7 mouse cellular contexts compared by ENCODE assay signal in genomic region chr2:167079535-167080257, GRCm38 (mm10). TPM values are rescaled to one million over a fixed set of nuclear protein-coding genes. Genes with fewer than 3 reads are reported as not detected.
DNase-seq lines count a peak whose midpoint lies in the region; ATAC-seq and TF ChIP-seq lines count a peak whose summit lies in the region.

No protein-coding gene starts in this region.

- in situ Hi-C loops in ES-E14 (cut with MboI; ENCODE audit: low sequenced_read_pairs in 2 of 2, unreplicated experiment in 2 of 2): loop anchor here (10.0 kb wide), 2 partner anchors 125 to 135 kb away; no protein-coding TSS in a partner anchor

- H3K9me3 ChIP-seq in ES-E14 (ENCODE audit: control insufficient read depth, insufficient read depth, low read depth, low read length): no peaks in the 10 kb centered on the region
- H3K9me3 ChIP-seq in forebrain, embryonic 16.5 days (ENCODE audit: control insufficient read depth, low read length): no peaks in the 10 kb centered on the region
- H3K9me3 ChIP-seq in hindbrain, embryonic 15.5 days: no peaks in the 10 kb centered on the region
- H3K9me3 ChIP-seq in midbrain, embryonic 13.5 days: no peaks in the 10 kb centered on the region

- H3K27ac ChIP-seq in ES-E14 (ENCODE audit: insufficient read depth, low read depth, low read length, poor library complexity, severe bottlenecking): no peak overlapping the region
- H3K27ac ChIP-seq in forebrain, embryonic 16.5 days (ENCODE audit: low read length): peak overlapping the region; percentile 69
- peak overlapping the region; percentile 61 for H3K27ac ChIP-seq in hindbrain, embryonic 15.5 days (replicated peaks)
- H3K27ac ChIP-seq in midbrain, embryonic 13.5 days: peak overlapping the region; percentile 35

- peak overlapping the region; percentile 21; the same call in 1 of the 2 replicates for H3K4me2 ChIP-seq in forebrain, embryonic 16.5 days (ENCODE audit: low read length)
- no peak overlapping the region for H3K4me2 ChIP-seq in hindbrain, embryonic 15.5 days
- no peak overlapping the region for H3K4me2 ChIP-seq in midbrain, embryonic 13.5 days (replicated peaks)

- no peaks in the 10 kb centered on the region for H3K27me3 ChIP-seq in forebrain, embryonic 16.5 days (replicated peaks; ENCODE audit: control insufficient read depth, insufficient read depth, low read length)
- no peaks in the 10 kb centered on the region for H3K27me3 ChIP-seq in hindbrain, embryonic 15.5 days
- no peaks in the 10 kb centered on the region for H3K27me3 ChIP-seq in midbrain, embryonic 13.5 days

- 34% methylated on average over 18 of the region's 18 CpGs for WGBS in forebrain, embryonic 16.5 days
- WGBS in hindbrain, embryonic 15.5 days: 38% methylated on average over 18 of the region's 18 CpGs
- WGBS in midbrain, embryonic 13.5 days: 40% methylated on average over 18 of the region's 18 CpGs

- H3K4me3 ChIP-seq in ES-E14 (ENCODE audit: insufficient read depth in 1 of 2, low read depth in 1 of 2, low read length in 2 of 2, poor library complexity in 1 of 2, severe bottlenecking in 1 of 2): no peak overlapping the region
- H3K4me3 ChIP-seq in forebrain, embryonic 16.5 days (replicated peaks; ENCODE audit: low read length): no peak overlapping the region
- no peak overlapping the region for H3K4me3 ChIP-seq in hindbrain, embryonic 15.5 days
- no peak overlapping the region for H3K4me3 ChIP-seq in midbrain, embryonic 13.5 days (replicated peaks)

- peaks cover 5 to 13% of the 10 kb centered on the region in 2 experiments; a peak in 3 of 4 replicates for H3K4me1 ChIP-seq in ES-E14 (ENCODE audit: control insufficient read depth in 2 of 2, insufficient read depth in 2 of 2, low read length in 2 of 2, poor library complexity in 1 of 2)
- H3K4me1 ChIP-seq in forebrain, embryonic 16.5 days (replicated peaks; ENCODE audit: control insufficient read depth, insufficient read depth, low read length): peaks cover 14% of the 10 kb centered on the region
- H3K4me1 ChIP-seq in hindbrain, embryonic 15.5 days (replicated peaks): peaks cover 23% of the 10 kb centered on the region
- peaks cover 30% of the 10 kb centered on the region for H3K4me1 ChIP-seq in midbrain, embryonic 13.5 days (replicated peaks)

- peak overlapping the region; percentile 10; the same call in 1 of the 2 replicates for H3K9ac ChIP-seq in ES-E14 (ENCODE audit: insufficient read depth, low read depth, low read length, poor library complexity, severe bottlenecking)
- H3K9ac ChIP-seq in forebrain, embryonic 16.5 days (replicated peaks; ENCODE audit: low read depth, low read length): peak overlapping the region; percentile 25; the same call in 1 of the 2 replicates
- no peak overlapping the region for H3K9ac ChIP-seq in hindbrain, embryonic 15.5 days
- peak overlapping the region; percentile 11; the same call in 1 of the 2 replicates for H3K9ac ChIP-seq in midbrain, embryonic 13.5 days (replicated peaks)

- no peak for DNase-seq in ES-E14 (ENCODE audit: low read depth, low spot score)
- DNase-seq in brain, adult 2 months (ENCODE audit: low read depth, low spot score): peak; percentile 98
- no peak for DNase-seq in yolk sac, embryonic 10.5 days (ENCODE audit: low spot score)
- no peak for DNase-seq in thymus, postnatal 25 days

- peak; percentile 62 for ATAC-seq in forebrain, embryonic 16.5 days
- ATAC-seq in hindbrain, embryonic 15.5 days (ENCODE audit: low FRiP score, low read depth): no peak
- ATAC-seq in midbrain, embryonic 13.5 days: peak; percentile 66

- no peaks in the 10 kb centered on the region for H3K36me3 ChIP-seq in ES-E14 (ENCODE audit: control insufficient read depth, insufficient read depth, low read length, poor library complexity, severe bottlenecking)
- H3K36me3 ChIP-seq in forebrain, embryonic 16.5 days (ENCODE audit: control insufficient read depth, insufficient read depth): no peaks in the 10 kb centered on the region
- no peaks in the 10 kb centered on the region for H3K36me3 ChIP-seq in hindbrain, embryonic 15.5 days
- no peaks in the 10 kb centered on the region for H3K36me3 ChIP-seq in midbrain, embryonic 13.5 days

TF ChIP-seq in ES-E14, 5 proteins besides CTCF, POLR2A, EP300 and RAD21:
- TF ChIP-seq MAFK (IDR thresholded peaks at IDR 0.05; ENCODE audit: insufficient read depth, low read depth, low read length) (no peak), CHD2 (IDR thresholded peaks at IDR 0.05; ENCODE audit: low read depth, low read length) (no peak), ZC3H11A (IDR thresholded peaks at IDR 0.05; ENCODE audit: borderline replicate concordance, low read depth, low read length) (no peak), HCFC1 (IDR thresholded peaks at IDR 0.05; ENCODE audit: borderline replicate concordance, insufficient read depth, low read length) (no peak), ZNF384 (IDR thresholded peaks at IDR 0.05; ENCODE audit: low read depth, low read length) (no peak)

RNA-seq across cellular contexts. Expression of gene Znfx1, which starts 16.9 kb away (rescaled TPM):
- total RNA-seq in ES-E14 (2012; rRNA removed): 15.3 and 15.9 TPM in 2 replicates
- 8.9 and 9.0 TPM in 2 replicates for polyA plus RNA-seq in forebrain, embryonic 16.5 days (2015; fragmentation: Nextera tagmentation; extraction: Ambion mirVana)
- polyA plus RNA-seq in hindbrain, embryonic 15.5 days (2015; fragmentation: Nextera tagmentation; extraction: Ambion mirVana): 8.0 and 9.7 TPM in 2 replicates
- polyA plus RNA-seq in midbrain, embryonic 13.5 days (2015; fragmentation: Nextera tagmentation; extraction: Ambion mirVana): 6.0 and 7.8 TPM in 2 replicates
